Mouse (Mus musculus) limb, embryonic 13.5 days (tissue): ENCODE measurements around the gene Cyfip2. TPM values are rescaled to one million over a fixed set of nuclear protein-coding genes. Genes with fewer than 3 reads are reported as not detected.

Source experiments
- ATAC-seq: fragments of 200-750 bp; cut with Nextera tagmentation; 2 replicates; pipeline ENCODE4 v1.8.0; 2017; ENCODE audit warnings: low read depth, moderate number of reproducible peaks, moderate TSS enrichment; ENCODE audit not compliant: low FRiP score
- H3K27ac ChIP-seq: fragments of 300-500 bp; sonication (generic); 2 replicates; pipeline ENCODE4 v1.5.1; 2015; ENCODE audit warnings: inconsistent platforms, mild to moderate bottlenecking, moderate library complexity
- H3K27me3 ChIP-seq: fragments of 300-500 bp; sonication (generic); 2 replicates; pipeline ENCODE4 v1.6.1; 2015; ENCODE audit warnings: mild to moderate bottlenecking, inconsistent platforms
- H3K36me3 ChIP-seq: fragments of 300-500 bp; sonication (generic); 2 replicates; pipeline ENCODE4 v1.6.1; 2015; ENCODE audit warnings: inconsistent platforms, mild to moderate bottlenecking, moderate library complexity
- H3K4me1 ChIP-seq: fragments of 300-500 bp; sonication (generic); 2 replicates; pipeline ENCODE4 v1.6.1; 2015; ENCODE audit warnings: inconsistent platforms
- H3K4me2 ChIP-seq: fragments of 300-500 bp; sonication (generic); replicated peaks from 2 replicates; pipeline ENCODE4 v1.6.1; 2015; ENCODE audit warnings: inconsistent platforms, mild to moderate bottlenecking, moderate library complexity
- H3K4me3 ChIP-seq: fragments of 300-500 bp; sonication (generic); 2 replicates; pipeline ENCODE4 v1.5.1; 2015; ENCODE audit warnings: moderate library complexity, mild to moderate bottlenecking, inconsistent platforms
- H3K9ac ChIP-seq: fragments of 300-500 bp; sonication (generic); 2 replicates; pipeline ENCODE4 v1.6.1; 2015; ENCODE audit warnings: mild to moderate bottlenecking, inconsistent platforms
- H3K9me3 ChIP-seq: fragments of 300-500 bp; sonication (generic); 2 replicates; pipeline ENCODE4 v1.6.1; 2016; ENCODE audit warnings: inconsistent platforms
- WGBS: fragments of 180-500 bp; shearing (Covaris S2); methylation state at CpG from one replicate; pipeline ENCODE4 v1.1.7; 2015; 5-methylcytosine and 5-hydroxymethylcytosine counted together
- polyA plus RNA-seq: library from polyadenylated mRNA; unstranded; fragments of >200 nt; fragmentation: Nextera tagmentation; extraction: Ambion mirVana; gene quantifications from 2 replicates; pipeline ENCODE4 v1.2.1, GENCODE M21; 2015

Gene Cyfip2
- polyA plus RNA-seq, 1 experiment from 2014 or later, result 14.1 TPM

DNA sequence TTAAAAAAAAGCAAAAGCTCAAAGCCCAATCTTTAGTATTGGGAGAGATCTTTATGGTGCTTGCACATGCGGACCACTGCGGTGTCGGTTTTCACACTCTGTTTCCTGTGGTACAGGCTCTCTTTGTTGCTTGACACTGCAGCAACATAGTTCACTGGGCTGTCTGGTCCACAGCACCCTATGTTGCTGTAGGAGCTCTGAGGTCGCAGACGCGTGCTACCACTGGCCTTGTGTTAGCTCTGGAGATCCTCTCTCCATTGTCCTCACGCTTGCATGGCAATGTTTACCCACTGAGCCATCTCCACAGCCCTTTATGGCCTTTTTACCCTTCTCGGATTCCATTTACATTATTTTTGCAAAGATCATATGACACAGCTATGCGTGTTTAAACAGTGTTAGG is 43.3 kb downstream of the Cyfip2 start:
- WGBS, result 69% methylated on average over 9 of the region's 9 CpGs
- H3K27ac ChIP-seq, result no peak overlapping the region
- no peak overlapping the region for H3K4me2 ChIP-seq
- H3K4me3 ChIP-seq, result no peak overlapping the region
- 0 out of 2 replicates have a peak, but pooled peaks cover 2% of the 10 kb centered on the region for H3K9me3 ChIP-seq
- no peaks in the 10 kb centered on the region for H3K4me1 ChIP-seq
- no peak overlapping the region for H3K9ac ChIP-seq
- H3K36me3 ChIP-seq, result peaks cover 47% of the 10 kb centered on the region
- no peaks in the 10 kb centered on the region for H3K27me3 ChIP-seq
- no peak for ATAC-seq

DNA sequence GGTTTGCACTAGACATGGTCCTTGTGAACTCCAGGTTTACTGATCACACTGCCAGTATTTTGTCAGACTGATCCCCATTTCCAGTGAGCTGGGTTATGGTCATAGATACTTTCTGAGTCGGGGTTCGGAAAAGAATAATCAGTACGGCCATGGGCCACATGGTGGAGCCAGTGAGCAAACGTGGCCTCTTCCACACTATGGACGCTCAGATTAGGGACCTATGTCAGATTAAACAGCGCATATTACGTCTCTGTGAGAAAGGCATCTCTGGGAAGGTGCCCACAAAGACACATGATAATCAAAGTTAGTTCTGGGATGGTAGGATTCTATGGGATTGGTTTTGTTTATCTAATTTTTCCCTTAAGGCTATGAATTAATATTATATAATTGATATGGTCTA is 43.7 kb downstream of the Cyfip2 start:
- 0 out of 2 replicates have a peak, but pooled peaks cover 2% of the 10 kb centered on the region for H3K9me3 ChIP-seq
- no peak overlapping the region for H3K4me2 ChIP-seq
- H3K36me3 ChIP-seq, result peaks cover 43% of the 10 kb centered on the region
- no peaks in the 10 kb centered on the region for H3K27me3 ChIP-seq
- H3K4me3 ChIP-seq, result no peak overlapping the region
- 27% methylated on average over 7 of the region's 7 CpGs for WGBS
- H3K27ac ChIP-seq, result no peak overlapping the region
- no peak overlapping the region for H3K9ac ChIP-seq
- no peaks in the 10 kb centered on the region for H3K4me1 ChIP-seq
- ATAC-seq, result no peak

DNA sequence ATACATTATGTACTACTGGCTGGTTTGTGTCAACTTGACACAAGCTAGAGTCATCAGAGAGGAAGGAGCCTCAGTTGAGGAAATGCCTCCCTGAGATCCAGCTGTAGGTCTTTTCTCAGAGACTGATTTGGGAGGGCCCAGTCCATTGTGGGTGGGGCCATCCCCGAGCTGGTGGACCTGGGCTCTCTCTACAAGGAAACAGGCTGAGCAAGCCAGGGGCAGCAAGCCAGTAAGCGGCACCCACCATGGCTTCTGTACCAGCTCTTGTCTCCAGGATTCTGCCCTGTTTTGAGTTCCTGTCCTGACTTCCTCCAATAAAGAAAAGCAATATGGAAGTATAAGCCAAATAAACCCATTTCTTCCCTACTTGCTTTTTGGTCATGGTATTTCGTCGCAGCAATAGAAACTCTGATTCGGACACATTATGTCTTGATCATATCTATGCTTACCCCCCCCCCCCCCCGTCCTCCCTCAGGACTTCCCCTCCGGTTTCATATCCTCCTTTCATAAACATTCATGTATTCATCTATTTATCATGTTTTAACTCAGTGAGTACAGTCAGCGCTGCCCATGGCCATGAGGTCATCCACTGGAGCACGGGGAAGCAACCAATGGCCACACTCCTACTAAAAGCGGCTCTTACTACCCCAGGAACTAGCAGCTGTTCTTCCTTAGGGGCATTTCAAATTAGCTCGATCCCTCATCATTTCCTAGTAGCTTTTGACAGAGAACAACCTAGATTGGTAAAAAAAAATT is 47.5 kb downstream of the Cyfip2 start:
- Histone ChIP-seq H3K4me2 (no peak overlapping the region), H3K27ac (no peak overlapping the region), H3K9me3 (0 out of 2 replicates have a peak, but pooled peaks cover 2% of the 10 kb centered on the region), H3K27me3 (no peaks in the 10 kb centered on the region), H3K36me3 (peaks cover 46% of the 10 kb centered on the region), H3K9ac (no peak overlapping the region), H3K4me1 (no peaks in the 10 kb centered on the region), H3K4me3 (no peak overlapping the region)
- ATAC-seq, result no peak
- WGBS, result 84% methylated on average over 11 of the region's 11 CpGs

DNA sequence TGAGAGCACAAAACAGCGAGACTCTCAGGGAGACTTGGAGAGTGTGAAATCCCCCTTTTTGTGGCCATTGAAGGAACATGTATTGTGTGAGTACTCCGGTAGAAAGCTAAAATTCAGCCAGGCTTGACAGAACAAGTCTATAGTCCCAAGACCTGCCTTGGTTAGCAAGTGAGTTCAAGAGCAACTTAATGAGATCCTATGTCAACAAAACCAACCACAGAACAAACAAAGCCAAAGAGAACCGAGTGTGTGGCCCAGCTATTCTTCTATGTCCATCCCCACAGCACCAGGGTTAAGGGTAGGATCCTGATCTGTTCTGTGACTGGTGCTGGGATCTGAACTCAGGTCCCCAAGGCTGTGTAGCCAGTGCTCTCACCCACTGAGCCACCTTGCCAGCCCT is 48.1 kb downstream of the Cyfip2 start:
- Histone ChIP-seq H3K4me3 (no peak overlapping the region), H3K36me3 (peaks cover 46% of the 10 kb centered on the region), H3K27me3 (no peaks in the 10 kb centered on the region), H3K9ac (no peak overlapping the region), H3K4me2 (no peak overlapping the region), H3K9me3 (0 out of 2 replicates have a peak, but pooled peaks cover 2% of the 10 kb centered on the region), H3K4me1 (no peaks in the 10 kb centered on the region), H3K27ac (no peak overlapping the region)
- no peak for ATAC-seq
- 86% methylated on average over 3 of the region's 3 CpGs for WGBS

DNA sequence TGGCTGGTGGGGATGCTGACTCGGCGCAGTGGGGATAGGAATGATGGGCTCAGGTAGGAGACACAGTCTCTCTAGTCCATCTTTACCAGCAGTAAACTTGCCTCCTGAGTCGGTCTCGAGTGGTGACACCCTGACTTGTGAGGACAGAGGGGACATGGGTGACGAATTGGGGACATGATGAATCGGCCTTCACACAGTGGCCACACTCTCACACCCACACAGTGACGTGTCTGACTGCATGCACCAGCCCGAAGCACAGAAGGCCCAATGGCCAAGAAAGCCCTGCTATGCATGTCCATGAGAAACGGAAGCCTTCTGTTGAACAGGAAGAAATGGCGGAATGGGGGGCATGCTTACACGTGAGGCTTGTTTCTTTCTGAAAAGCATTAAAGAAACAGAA is 49.4 kb downstream of the Cyfip2 start:
- H3K9ac ChIP-seq, result no peak overlapping the region
- H3K27ac ChIP-seq, result no peak overlapping the region
- no peak overlapping the region for H3K4me3 ChIP-seq
- no peak overlapping the region for H3K4me2 ChIP-seq
- no peaks in the 10 kb centered on the region for H3K27me3 ChIP-seq
- peaks cover 42% of the 10 kb centered on the region for H3K36me3 ChIP-seq
- 87% methylated on average over 11 of the region's 11 CpGs for WGBS
- H3K9me3 ChIP-seq, result 0 out of 2 replicates have a peak, but pooled peaks cover 1% of the 10 kb centered on the region
- no peak for ATAC-seq
- H3K4me1 ChIP-seq, result no peaks in the 10 kb centered on the region

DNA sequence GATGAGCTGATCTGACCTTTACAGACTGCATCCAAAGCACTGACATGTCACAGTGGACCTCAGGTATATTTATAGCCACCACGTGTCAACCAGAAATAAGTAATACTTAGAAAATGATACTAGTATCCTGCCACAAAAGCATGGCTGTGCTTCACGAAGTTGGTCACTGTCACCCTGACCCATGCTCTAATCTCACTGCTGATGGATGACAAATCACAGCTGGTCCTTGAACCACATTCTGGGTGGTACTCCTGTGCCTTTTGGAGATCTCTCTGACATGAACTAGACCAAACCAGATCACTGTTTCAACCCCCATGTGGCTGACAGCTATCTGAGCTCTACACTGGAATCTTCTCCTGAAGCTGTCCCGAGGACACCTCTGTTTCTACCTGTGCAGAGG is 49.8 kb downstream of the Cyfip2 start:
- no peak overlapping the region for H3K9ac ChIP-seq
- H3K4me1 ChIP-seq, result no peaks in the 10 kb centered on the region
- no peaks in the 10 kb centered on the region for H3K27me3 ChIP-seq
- no peak overlapping the region for H3K4me3 ChIP-seq
- 82% methylated on average over 3 of the region's 3 CpGs for whole genome bisulfite sequencing
- peaks cover 40% of the 10 kb centered on the region for H3K36me3 ChIP-seq
- ATAC-seq, result no peak
- H3K27ac ChIP-seq, result no peak overlapping the region
- H3K4me2 ChIP-seq, result no peak overlapping the region
- no peaks in the 10 kb centered on the region for H3K9me3 ChIP-seq

DNA sequence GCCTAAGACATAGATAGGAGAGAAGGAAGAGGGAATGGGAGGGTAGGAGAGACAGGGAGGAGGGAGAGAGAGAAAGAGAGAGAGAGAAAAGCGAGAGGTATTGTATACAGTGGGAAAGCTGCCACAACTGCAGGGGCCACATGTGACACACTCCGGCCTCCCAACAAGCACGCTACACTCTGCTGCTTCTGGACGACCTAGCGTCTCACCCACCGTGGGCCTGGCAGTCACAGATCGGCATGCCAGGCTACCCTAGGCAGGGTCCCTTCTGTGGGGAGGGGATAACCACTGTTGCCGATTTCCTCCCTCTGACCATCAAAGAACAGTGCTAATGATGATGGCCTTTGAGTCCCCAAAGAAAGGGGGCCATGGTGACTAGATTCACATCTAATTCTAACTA is 53.9 kb downstream of the Cyfip2 start:
- 91% methylated on average over 8 of the region's 8 CpGs for WGBS
- H3K36me3 ChIP-seq, result peaks cover 50% of the 10 kb centered on the region

DNA sequence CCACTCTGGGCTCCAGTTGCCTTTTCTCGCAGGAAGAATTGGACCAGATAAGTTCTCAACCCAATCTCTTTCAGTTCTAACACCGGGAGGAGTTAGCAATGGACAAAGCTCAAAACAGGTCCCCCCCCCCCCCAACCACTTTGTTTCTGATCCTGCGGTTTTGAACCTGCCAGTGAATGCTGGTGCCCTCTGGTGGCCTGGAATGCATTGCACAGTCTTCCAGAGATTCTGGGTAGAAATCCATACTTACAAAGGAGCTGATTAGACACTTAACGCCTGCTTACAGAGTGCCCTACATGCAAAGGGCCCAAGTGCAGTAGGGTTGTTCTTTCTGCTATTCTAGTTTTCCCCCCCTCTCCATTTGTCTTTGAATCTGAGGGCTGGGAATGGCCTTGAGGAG is 54.5 kb downstream of the Cyfip2 start:
- H3K9ac ChIP-seq, result no peak overlapping the region
- H3K9me3 ChIP-seq, result no peaks in the 10 kb centered on the region
- no peak overlapping the region for H3K4me2 ChIP-seq
- WGBS, result 68% methylated on average over 4 of the region's 4 CpGs
- H3K4me1 ChIP-seq, result no peaks in the 10 kb centered on the region
- no peak overlapping the region for H3K27ac ChIP-seq
- no peaks in the 10 kb centered on the region for H3K27me3 ChIP-seq
- no peak overlapping the region for H3K4me3 ChIP-seq
- peaks cover 47% of the 10 kb centered on the region for H3K36me3 ChIP-seq
- no peak for ATAC-seq

More for the DNA sequence above, 53.9 kb downstream of the Cyfip2 start:
- Histone ChIP-seq H3K27me3 (no peaks in the 10 kb centered on the region), H3K4me1 (no peaks in the 10 kb centered on the region), H3K4me2 (no peak overlapping the region), H3K27ac (no peak overlapping the region), H3K4me3 (no peak overlapping the region), H3K9me3 (no peaks in the 10 kb centered on the region), H3K9ac (no peak overlapping the region)
- no peak for ATAC-seq

DNA sequence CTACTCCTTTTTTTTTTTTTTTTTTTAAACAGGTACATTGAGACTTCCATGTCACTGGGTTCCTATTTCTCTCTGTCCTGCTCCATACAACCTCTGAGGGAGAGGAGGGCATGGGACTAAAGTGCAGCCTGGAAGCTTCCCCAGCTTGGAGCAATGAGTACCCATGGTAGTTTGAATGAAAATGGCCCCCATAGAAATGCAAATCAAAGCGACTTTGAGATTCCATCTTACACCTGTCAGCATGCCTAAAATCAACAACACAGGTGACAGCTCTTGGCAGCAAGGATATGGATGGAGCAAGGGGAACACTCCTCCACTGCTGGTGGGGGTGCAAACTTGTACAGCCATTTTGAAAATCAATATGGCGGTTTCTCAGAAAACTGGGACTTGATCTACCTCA is 57.4 kb downstream of the Cyfip2 start:
- no peak for ATAC-seq
- Histone ChIP-seq H3K4me2 (no peak overlapping the region), H3K27ac (no peak overlapping the region), H3K4me3 (no peak overlapping the region), H3K9ac (no peak overlapping the region), H3K4me1 (no peaks in the 10 kb centered on the region), H3K36me3 (peaks cover 42% of the 10 kb centered on the region), H3K9me3 (no peaks in the 10 kb centered on the region), H3K27me3 (no peaks in the 10 kb centered on the region)
- 91% methylated on average over 2 of the region's 2 CpGs for WGBS

DNA sequence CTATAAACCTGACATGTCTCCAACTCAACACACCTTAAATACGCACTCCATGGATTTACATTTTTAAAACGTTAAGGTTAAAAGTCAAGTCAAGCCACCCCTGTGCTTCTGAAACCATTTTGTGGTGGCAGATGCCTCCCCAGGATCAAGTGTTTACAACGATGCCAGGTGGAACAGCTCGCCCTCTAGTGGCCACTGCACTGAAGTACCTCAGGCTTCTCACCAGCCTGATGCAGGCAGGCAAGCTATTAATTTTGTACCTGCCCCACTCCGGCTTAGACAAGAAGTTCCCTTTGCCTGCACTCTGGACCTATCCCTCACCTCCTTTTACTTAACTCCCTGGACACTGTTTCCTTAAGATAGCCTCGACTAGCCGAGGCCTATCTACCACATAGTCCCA is 60.7 kb downstream of the Cyfip2 start:
- WGBS, result 30% methylated on average over 7 of the region's 7 CpGs
- no peak for ATAC-seq
- H3K36me3 ChIP-seq, result peaks cover 43% of the 10 kb centered on the region
- H3K4me2 ChIP-seq, result no peak overlapping the region
- no peak overlapping the region for H3K4me3 ChIP-seq
- H3K9me3 ChIP-seq, result no peaks in the 10 kb centered on the region
- no peaks in the 10 kb centered on the region for H3K27me3 ChIP-seq
- H3K9ac ChIP-seq, result no peak overlapping the region
- no peak overlapping the region for H3K27ac ChIP-seq
- no peaks in the 10 kb centered on the region for H3K4me1 ChIP-seq

DNA sequence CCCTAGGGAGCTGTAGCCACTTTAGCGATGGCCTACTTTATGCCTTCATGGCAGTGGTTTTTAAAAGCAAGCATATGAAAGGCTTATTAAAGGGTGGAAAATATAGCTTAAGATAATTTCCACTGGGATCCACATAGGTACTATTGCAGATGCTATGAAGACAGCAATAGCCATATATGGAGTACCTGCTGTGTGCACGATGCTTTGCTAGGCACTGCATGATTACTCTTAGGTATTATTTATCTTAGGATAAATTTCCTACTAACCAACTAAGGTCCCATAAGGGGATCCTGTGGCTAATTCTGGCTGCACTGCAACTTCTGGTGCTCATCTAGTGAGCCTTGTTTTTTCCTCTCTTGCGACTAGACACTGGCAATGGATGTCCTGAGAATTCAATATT is 64.3 kb downstream of the Cyfip2 start:
- H3K36me3 ChIP-seq, result peaks cover 30% of the 10 kb centered on the region
- no peak overlapping the region for H3K9ac ChIP-seq
- H3K27ac ChIP-seq, result no peak overlapping the region
- no peaks in the 10 kb centered on the region for H3K4me1 ChIP-seq
- no peak overlapping the region for H3K4me3 ChIP-seq
- H3K9me3 ChIP-seq, result no peaks in the 10 kb centered on the region
- no peaks in the 10 kb centered on the region for H3K27me3 ChIP-seq
- no peak overlapping the region for H3K4me2 ChIP-seq
- 85% methylated on average over 3 of the region's 3 CpGs for WGBS
- no peak for ATAC-seq

DNA sequence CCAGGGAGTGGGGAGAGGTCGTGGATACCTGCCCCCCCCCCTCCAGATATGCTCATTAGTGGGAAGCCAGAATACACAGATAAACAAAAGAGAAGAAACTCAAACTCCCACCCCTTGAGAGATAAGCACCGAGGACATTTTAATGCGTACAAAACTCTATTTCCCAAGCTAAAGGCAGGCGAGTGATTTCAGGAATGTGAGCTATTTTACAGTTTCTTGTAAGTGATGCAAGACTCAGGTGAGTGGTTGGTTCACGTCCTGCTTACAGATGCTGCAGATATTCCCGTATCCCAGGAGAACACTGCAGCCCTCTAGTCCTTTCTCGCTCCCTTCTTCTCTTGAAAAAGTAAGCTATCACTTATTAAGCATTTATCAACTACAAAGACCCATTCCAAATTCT is 66.3 kb downstream of the Cyfip2 start:
- no peak overlapping the region for H3K4me2 ChIP-seq
- ATAC-seq, result no peak
- no peaks in the 10 kb centered on the region for H3K4me1 ChIP-seq
- H3K4me3 ChIP-seq, result no peak overlapping the region
- peaks cover 25% of the 10 kb centered on the region for H3K36me3 ChIP-seq
- no peak overlapping the region for H3K9ac ChIP-seq
- H3K27ac ChIP-seq, result no peak overlapping the region
- H3K9me3 ChIP-seq, result no peaks in the 10 kb centered on the region
- WGBS, result 74% methylated on average over 7 of the region's 7 CpGs
- H3K27me3 ChIP-seq, result no peaks in the 10 kb centered on the region

DNA sequence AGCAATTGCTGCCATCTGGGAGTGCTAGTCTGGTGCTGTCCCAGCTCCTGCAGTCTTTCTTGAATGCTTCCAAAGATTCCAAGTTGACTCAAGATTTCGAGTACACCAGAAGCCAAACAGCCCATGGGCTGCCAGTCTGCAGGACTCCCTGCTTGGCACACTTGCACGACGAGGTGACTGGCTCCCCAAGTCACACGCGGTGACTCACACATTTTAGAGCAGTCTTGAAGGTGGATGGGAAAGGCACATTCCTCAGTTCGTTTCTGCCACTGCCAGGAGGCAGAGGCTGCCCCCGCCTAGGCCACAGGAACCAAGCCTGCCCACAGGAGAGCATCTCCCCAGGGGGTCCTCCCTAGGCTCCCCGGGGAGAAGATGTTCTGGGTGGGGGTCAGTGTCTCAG is 66.7 kb downstream of the Cyfip2 start:
- H3K36me3 ChIP-seq, result peaks cover 29% of the 10 kb centered on the region
- H3K4me1 ChIP-seq, result no peaks in the 10 kb centered on the region
- H3K27ac ChIP-seq, result no peak overlapping the region
- H3K9me3 ChIP-seq, result no peaks in the 10 kb centered on the region
- WGBS, result 73% methylated on average over 8 of the region's 8 CpGs
- no peaks in the 10 kb centered on the region for H3K27me3 ChIP-seq
- H3K4me2 ChIP-seq, result no peak overlapping the region
- no peak for ATAC-seq
- no peak overlapping the region for H3K9ac ChIP-seq
- no peak overlapping the region for H3K4me3 ChIP-seq
